Comparison of ENCODE assay signal across 10 mouse cellular contexts in the genomic region with DNA sequence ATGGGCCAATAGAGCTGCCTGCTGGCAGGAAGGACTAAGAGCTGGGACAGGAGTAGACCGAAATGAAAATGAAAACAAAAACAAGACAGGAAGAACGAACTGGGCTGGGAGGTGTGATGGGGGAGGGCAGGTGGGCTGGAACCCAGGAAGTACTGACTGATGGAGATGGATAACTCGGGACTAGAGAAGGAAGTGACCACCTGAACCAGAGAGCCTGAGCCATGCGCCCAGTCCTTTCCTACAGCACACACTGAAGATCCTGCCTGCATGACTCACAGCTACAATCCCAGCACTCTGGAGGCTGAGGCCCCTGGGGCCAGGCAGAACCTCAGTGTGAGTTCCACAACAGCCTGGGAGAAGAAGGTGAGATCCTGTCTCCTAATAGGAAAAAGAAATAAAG. TPM values are rescaled to one million over a fixed set of nuclear protein-coding genes. Genes with fewer than 3 reads are reported as not detected.
DNase-seq lines count a peak whose midpoint lies in the region; ATAC-seq lines count a peak whose summit lies in the region.
"Had no signal": no experiment of that assay in that cellular context is flagged by ENCODE, and none has a peak within 500 bp of the region (broad histone marks: within the 10 kb centered on the region; RNA-seq: fewer than 3 reads in every experiment).

No protein-coding gene starts in this region.

- H3K4me2 ChIP-seq in kidney, embryonic 14.5 days (replicated peaks; ENCODE audit: low read depth, low read length): no peak overlapping the region
- H3K4me2 ChIP-seq: midbrain, embryonic 11.5 days had no signal

- H3K27me3 ChIP-seq in kidney, embryonic 14.5 days (ENCODE audit: control insufficient read depth, insufficient read depth, low read length): no peaks in the 10 kb centered on the region

- H3K27ac ChIP-seq in kidney, embryonic 14.5 days (ENCODE audit: low read depth, low read length): no peak overlapping the region
- H3K27ac ChIP-seq: liver, embryonic 14.5 days had no signal

- H3K9me3 ChIP-seq in kidney, embryonic 14.5 days (ENCODE audit: control insufficient read depth, low read length): no peaks in the 10 kb centered on the region

- H3K4me3 ChIP-seq in kidney, embryonic 14.5 days (ENCODE audit: low read length): no peak overlapping the region

- peak; percentile 9 to 41 for DNase-seq in kidney, postnatal 25 days
- DNase-seq in 3T3-L1 (ENCODE audit: low read depth, low spot score) (peak; percentile 65), A20 (ENCODE audit: low read depth, low spot score) (peak; percentile 18)
- DNase-seq in adrenal gland, postnatal 36 days: peak; percentile 41 to 51
- no peak for DNase-seq in right cerebral cortex, postnatal 36 days (ENCODE audit: low spot score in 2 of 2)
- no peak for DNase-seq in urinary bladder, postnatal 25 days (ENCODE audit: low spot score)
- DNase-seq: cerebellum, adult 18-20 months had no signal

- WGBS in kidney, embryonic 14.5 days: 52% methylated on average over 4 of the region's 4 CpGs

- 0 out of 2 replicates have a peak, but pooled peaks cover 3% of the 10 kb centered on the region for H3K36me3 ChIP-seq in kidney, embryonic 14.5 days (ENCODE audit: control insufficient read depth, insufficient read depth, low read length)

- ATAC-seq in kidney, embryonic 14.5 days (ENCODE audit: low FRiP score, low TSS enrichment): no peak

- H3K4me1 ChIP-seq in kidney, embryonic 14.5 days (ENCODE audit: control insufficient read depth, insufficient read depth, low read length): peaks cover 7% of the 10 kb centered on the region; the same call in 1 of the 2 replicates

- H3K9ac ChIP-seq in kidney, embryonic 14.5 days (ENCODE audit: low read depth, low read length): no peak overlapping the region
- H3K9ac ChIP-seq: liver, embryonic 14.5 days had no signal

RNA-seq across cellular contexts. Expression of a gene that starts 3.1 kb away (rescaled TPM):
- polyA plus RNA-seq in kidney, embryonic 14.5 days (2014; fragmentation: Nextera tagmentation; extraction: Ambion mirVana): 8.6 and 11.2 TPM in 2 replicates
- 10 to 100 TPM; 32.1 to 33.1 TPM for total RNA-seq in adrenal gland, postnatal 36 days (2021)

RNA-seq across cellular contexts. Expression of a gene that starts 29.6 kb away (rescaled TPM):
- 21.6 and 28.8 TPM in 2 replicates for polyA plus RNA-seq in kidney, embryonic 14.5 days (2014; fragmentation: Nextera tagmentation; extraction: Ambion mirVana)
- total RNA-seq in adrenal gland, postnatal 36 days (2021): 10 to 100 TPM; 18.6 to 20.2 TPM

Comparison
In these comparisons a context has a peak if more than half of its experiments do, and no peak if none do; other contexts are left out.
1. DNase-seq: peak in kidney, postnatal 25 days (2 of 2), 3T3-L1 (single experiment), A20 (single experiment) and adrenal gland, postnatal 36 days (2 of 2); none in right cerebral cortex, postnatal 36 days (0 of 2) and urinary bladder, postnatal 25 days (single experiment).